Mouse (Mus musculus) CH12.LX (cell line): ENCODE measurements around the gene Iqschfp. TPM values are rescaled to one million over a fixed set of nuclear protein-coding genes. Genes with fewer than 3 reads are reported as not detected.

Experiments
- DNase-seq: peaks from one replicate; pipeline ENCODE4 v3.0.0-alpha.2; 2013; ENCODE audit errors: extremely low read depth
- H3K27ac ChIP-seq: 2 replicates; pipeline ENCODE4 v1.5.1; 2012; ENCODE audit warnings: low read depth, mild to moderate bottlenecking, control low read depth, moderate library complexity; ENCODE audit not compliant: insufficient read depth
- H3K27me3 ChIP-seq: replicated peaks from 2 replicates; pipeline ENCODE3; 2012; ENCODE audit warnings: inconsistent platforms
- H3K36me3 ChIP-seq, 2 experiments: replicated peaks in 1 of 2; 2 replicates each; pipeline versions ENCODE3 to v1.6.1; 2012; ENCODE audit warnings: inconsistent platforms in 1 of 2, low read length in 1 of 2, mild to moderate bottlenecking in 1 of 2, mixed read lengths in 1 of 2, moderate library complexity in 1 of 2; ENCODE audit not compliant: control insufficient read depth in 1 of 2, insufficient read depth in 1 of 2
- H3K4me1 ChIP-seq, 2 experiments: 2 replicates each; pipeline ENCODE4 v1.6.1; 2012; ENCODE audit warnings: inconsistent platforms in 1 of 2, moderate library complexity in 1 of 2; ENCODE audit not compliant: insufficient read depth in 2 of 2, control insufficient read depth in 1 of 2
- H3K4me2 ChIP-seq: 2 replicates; pipeline ENCODE4 v1.6.1; 2012; ENCODE audit warnings: low read depth, mild to moderate bottlenecking, control low read depth; ENCODE audit not compliant: poor library complexity, insufficient read depth, severe bottlenecking
- H3K4me3 ChIP-seq, 3 experiments: fragments of 150-350 bp in 1 of 3; sonication (generic) in 1 of 3; replicated peaks in 1 of 3; 2 replicates each; pipeline versions ENCODE3 to v1.5.1; 2011 to 2012; ENCODE audit warnings: low read depth in 2 of 3, low read length in 2 of 3, mild to moderate bottlenecking in 2 of 3, moderate library complexity in 2 of 3, control low read depth in 1 of 3, improper control_type of control experiment in 1 of 3, inconsistent platforms in 1 of 3, mixed read lengths in 1 of 3; ENCODE audit not compliant: poor library complexity in 1 of 3
- H3K79me2 ChIP-seq: replicated peaks from 2 replicates; pipeline ENCODE4 v1.6.1; 2012; ENCODE audit warnings: mild to moderate bottlenecking, moderate library complexity; ENCODE audit not compliant: control insufficient read depth, poor library complexity, insufficient read depth, severe bottlenecking; ENCODE audit errors: extremely low read depth
- H3K9ac ChIP-seq: 2 replicates; pipeline ENCODE4 v1.6.1; 2012; ENCODE audit warnings: low read depth, mild to moderate bottlenecking, control low read depth, moderate library complexity; ENCODE audit not compliant: insufficient read depth
- H3K9me3 ChIP-seq: replicated peaks from 2 replicates; pipeline ENCODE3; 2012; ENCODE audit warnings: low read length, inconsistent platforms, mixed read lengths
- BHLHE40 ChIP-seq: IDR thresholded peaks from 2 replicates; pipeline ENCODE4 v1.6.1; 2011; ENCODE audit warnings: mild to moderate bottlenecking, low read depth, low read length, improper control_type of control experiment
- CHD1 ChIP-seq: IDR thresholded peaks from 2 replicates; pipeline ENCODE4 v1.6.1; 2012; ENCODE audit warnings: low read depth, low read length, improper control_type of control experiment, inconsistent platforms
- CHD2 ChIP-seq: IDR thresholded peaks from 2 replicates; pipeline ENCODE4 v1.6.1; 2011; ENCODE audit warnings: low read length, improper control_type of control experiment
- CTCF ChIP-seq, 2 experiments: IDR thresholded peaks in 1 of 2; conservative IDR thresholded peaks in 1 of 2; 2 replicates each; pipeline ENCODE4 v1.5.1; 2011 to 2012; ENCODE audit warnings: low read depth in 2 of 2, low read length in 2 of 2, improper control_type of control experiment in 1 of 2, inconsistent platforms in 1 of 2, mild to moderate bottlenecking in 1 of 2, moderate library complexity in 1 of 2
- EP300 ChIP-seq: IDR thresholded peaks from 2 replicates; pipeline ENCODE4 v1.6.1; 2011; ENCODE audit warnings: low read length, improper control_type of control experiment
- HCFC1 ChIP-seq: IDR thresholded peaks from 2 replicates; pipeline ENCODE4 v1.6.1; 2012; ENCODE audit warnings: low read depth, mild to moderate bottlenecking, inconsistent platforms, low read length, improper control_type of control experiment
- JUN ChIP-seq: IDR thresholded peaks from 2 replicates; pipeline ENCODE4 v1.6.1; 2011; ENCODE audit warnings: low read depth, mild to moderate bottlenecking, low read length, improper control_type of control experiment, moderate library complexity; ENCODE audit not compliant: insufficient read depth
- KAT2A ChIP-seq: IDR thresholded peaks from 2 replicates; pipeline ENCODE4 v1.6.1; 2012; ENCODE audit warnings: low read length, improper control_type of control experiment, inconsistent platforms; ENCODE audit not compliant: insufficient replicate concordance
- MAFK ChIP-seq: IDR thresholded peaks from 2 replicates; pipeline ENCODE4 v1.6.1; 2011; ENCODE audit warnings: low read length, improper control_type of control experiment; ENCODE audit not compliant: insufficient replicate concordance
- MAX ChIP-seq: IDR thresholded peaks from 2 replicates; pipeline ENCODE4 v1.6.1; 2011; ENCODE audit warnings: low read length, improper control_type of control experiment
- MAZ ChIP-seq: IDR thresholded peaks from 2 replicates; pipeline ENCODE4 v1.6.1; 2012; ENCODE audit warnings: low read depth, mild to moderate bottlenecking, inconsistent platforms, low read length, improper control_type of control experiment, moderate library complexity
- MEF2A ChIP-seq: IDR thresholded peaks from 2 replicates; pipeline ENCODE4 v1.6.1; 2014; ENCODE audit warnings: low read depth, mild to moderate bottlenecking, inconsistent platforms, low read length, improper control_type of control experiment, borderline replicate concordance
- MXI1 ChIP-seq: IDR thresholded peaks from 2 replicates; pipeline ENCODE4 v1.6.1; 2011; ENCODE audit warnings: mild to moderate bottlenecking, low read depth, low read length, improper control_type of control experiment
- NELFE ChIP-seq: IDR thresholded peaks from 2 replicates; pipeline ENCODE4 v1.6.1; 2011; ENCODE audit warnings: low read depth, low read length, improper control_type of control experiment
- PAX5 ChIP-seq: IDR thresholded peaks from 2 replicates; pipeline ENCODE4 v1.6.1; 2012; ENCODE audit warnings: low read length, inconsistent platforms, mixed read lengths
- POLR2AphosphoS2 ChIP-seq: IDR thresholded peaks from 2 replicates; pipeline ENCODE4 v1.6.1; 2011; ENCODE audit warnings: low read depth, low read length, improper control_type of control experiment
- RAD21 ChIP-seq: IDR thresholded peaks from 2 replicates; pipeline ENCODE4 v1.6.1; 2011; ENCODE audit warnings: low read depth, mild to moderate bottlenecking, low read length, improper control_type of control experiment, moderate library complexity
- TBP ChIP-seq: conservative IDR thresholded peaks from 2 replicates; pipeline ENCODE4 v1.6.1; 2011; ENCODE audit warnings: low read depth, low read length, improper control_type of control experiment
- ZMIZ1 ChIP-seq: IDR thresholded peaks from 2 replicates; pipeline ENCODE4 v1.6.1; 2012; ENCODE audit warnings: low read depth, mild to moderate bottlenecking, inconsistent platforms, low read length, improper control_type of control experiment
- dilution Hi-C: fragments of 300-500 bp; cut with MboI; formaldehyde crosslinking; loops from 2 replicates; pipeline ENCODE4 v1.14.3; 2020; ENCODE audit warnings: low sequenced_read_pairs; ENCODE audit not compliant: extremely low pct_unique_long_range_greater_than_20kb, extremely low pct_ligation_motif_present
- in situ Hi-C: fragments of 300-500 bp; cut with MboI; formaldehyde crosslinking; loops from 3 replicates; pipeline ENCODE4 v1.14.3; 2019; ENCODE audit warnings: low sequenced_read_pairs, low pct_ligation_motif_present, low pct_unique_long_range_greater_than_20kb, mixed read lengths
- polyA plus RNA-seq: library from polyadenylated mRNA; unstranded; fragments of >175 nt; gene quantifications from 2 replicates; pipeline ENCODE4 v1.2.1, GENCODE M21; 2012; ENCODE audit warnings: low read depth; ENCODE audit not compliant: insufficient read length
- total RNA-seq, 2 experiments: library from RNA; depleted of rRNA; stranded (reverse); fragments of 300-350 nt in 1 of 2; fragments of >200 nt in 1 of 2; gene quantifications; 2 replicates each; pipeline ENCODE4 v1.2.3; 2012 to 2014

Gene Iqschfp
- total and polyA plus RNA-seq, 3 experiments, result 0.13 to 0.25 TPM; not detected in 1

- no peak overlapping the region for H3K4me3 ChIP-seq
- no peaks in the 10 kb centered on the region for H3K4me1 ChIP-seq
- no peak overlapping the region for H3K9ac ChIP-seq
- H3K9me3 ChIP-seq, result no peaks in the 10 kb centered on the region
- no peak overlapping the region for H3K4me2 ChIP-seq
- in situ Hi-C loops (no loop called here), dilution Hi-C loops (no loop called here)
- no peaks in the 10 kb centered on the region for H3K27me3 ChIP-seq
- H3K79me2 ChIP-seq, result no peaks in the 10 kb centered on the region
- no peak for DNase-seq
- no peak for TF ChIP-seq HCFC1
- TF ChIP-seq RAD21, result no peak
- no peak for TF ChIP-seq MAX
- no peak for TF ChIP-seq PAX5
- TF ChIP-seq NELFE, result no peak
- TF ChIP-seq EP300, result no peak
- TF ChIP-seq MAZ, result no peak
- TF ChIP-seq CHD2, result no peak
- no peak for TF ChIP-seq POLR2AphosphoS2
- no peak for TF ChIP-seq JUN
- no peak for TF ChIP-seq ZMIZ1
- no peak for TF ChIP-seq MEF2A
- no peak for TF ChIP-seq CTCF (conservative IDR thresholded peaks at IDR 0.05 in 1 of 2, IDR thresholded peaks at IDR 0.05 in 1 of 2; ENCODE audit: low read depth in 2 of 2, low read length in 2 of 2)
- no peak for TF ChIP-seq KAT2A
- no peak for TF ChIP-seq MAFK
- no peak for TF ChIP-seq CHD1
- no peak for TF ChIP-seq TBP
- TF ChIP-seq BHLHE40, result no peak
- no peak overlapping the region for H3K27ac ChIP-seq
- no peaks in the 10 kb centered on the region for H3K36me3 ChIP-seq
Measured at GRCm38 (mm10) chr3:68419792-68420191, 527.8 kb downstream of the Iqschfp start.

- no peaks in the 10 kb centered on the region for H3K36me3 ChIP-seq
- no peaks in the 10 kb centered on the region for H3K27me3 ChIP-seq
- no peaks in the 10 kb centered on the region for H3K4me1 ChIP-seq
- no peak overlapping the region for H3K9ac ChIP-seq
- H3K4me2 ChIP-seq, result no peak overlapping the region
- no peaks in the 10 kb centered on the region for H3K9me3 ChIP-seq
- no peak overlapping the region for H3K4me3 ChIP-seq
- H3K27ac ChIP-seq, result no peak overlapping the region
- in situ Hi-C loops, result no loop called here
- TF ChIP-seq MXI1, result no peak
- TF ChIP-seq, all 38 proteins: peak for 0
- DNase-seq, result no peak
- H3K79me2 ChIP-seq, result no peaks in the 10 kb centered on the region
- dilution Hi-C loops, result no loop called here
Measured at GRCm38 (mm10) chr3:68420927-68421326, 528.9 kb downstream of the Iqschfp start.
